Mouse (Mus musculus) central nervous system, embryonic 18 days (tissue): Measurements from ENCODE around the gene Qprt. TPM values are rescaled to one million over a fixed set of nuclear protein-coding genes. Genes with fewer than 3 reads are reported as not detected.

Source experiments
- polyA plus RNA-seq: library from polyadenylated mRNA; depleted of rRNA; stranded (reverse); fragments of >200 nt; gene quantifications from 2 replicates; pipeline ENCODE4 v1.2.3, GENCODE M21; 2012; rRNA removed

Gene Qprt
- 0.63 and 1.0 TPM in 2 replicates for polyA plus RNA-seq

GRCm38 (mm10) chr7:127121911-127122270 is at the start of gene Qprt:
Gene Qprt (minus strand): TSS chr7:127122226.

DNA sequence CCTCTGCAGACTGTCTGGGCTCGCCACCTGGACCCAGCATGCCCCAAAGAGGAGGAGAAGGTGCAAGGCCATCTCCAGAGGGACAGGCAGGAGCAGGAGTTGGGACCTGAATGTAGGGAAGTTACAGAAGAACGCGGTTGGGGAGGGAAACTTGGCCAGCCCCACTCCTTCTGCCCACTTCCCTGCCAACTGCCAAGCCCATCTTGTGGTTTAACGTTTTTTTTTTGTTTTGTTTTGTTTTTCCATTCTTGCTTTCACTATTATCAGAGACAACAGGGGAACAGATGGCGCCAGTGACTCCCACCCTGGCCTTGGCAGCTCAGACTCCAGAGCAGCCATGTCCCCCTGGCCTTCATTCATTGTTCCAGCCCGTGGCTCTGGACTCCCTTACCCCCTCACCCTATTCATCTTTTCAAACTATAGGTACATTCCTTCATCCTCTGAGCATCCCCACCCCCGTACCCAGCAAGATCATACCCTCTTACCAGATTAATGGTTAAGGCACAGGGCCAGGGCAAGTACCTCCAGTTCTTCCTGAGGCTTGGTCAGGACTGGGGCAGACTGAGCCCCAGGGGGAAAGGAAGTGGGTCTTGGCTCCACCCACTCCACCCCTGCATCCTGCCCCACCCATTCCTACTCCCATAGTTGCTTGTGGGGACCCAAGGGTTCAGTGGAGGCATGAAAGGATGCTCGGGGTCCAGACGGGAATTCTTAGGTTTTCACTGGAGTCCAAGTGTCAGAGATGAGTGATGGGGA is 15.4 kb upstream of the Qprt start, which contains the start of gene Spn:
Spn (minus strand) TSS at position 562 of the 756 bp plus-strand sequence.

GRCm38 (mm10) chr7:127091114-127091896 is 30.7 kb downstream of the Qprt start, which contains the start of gene AI467606:
Gene AI467606 (plus strand): TSS chr7:127091359.

DNA sequence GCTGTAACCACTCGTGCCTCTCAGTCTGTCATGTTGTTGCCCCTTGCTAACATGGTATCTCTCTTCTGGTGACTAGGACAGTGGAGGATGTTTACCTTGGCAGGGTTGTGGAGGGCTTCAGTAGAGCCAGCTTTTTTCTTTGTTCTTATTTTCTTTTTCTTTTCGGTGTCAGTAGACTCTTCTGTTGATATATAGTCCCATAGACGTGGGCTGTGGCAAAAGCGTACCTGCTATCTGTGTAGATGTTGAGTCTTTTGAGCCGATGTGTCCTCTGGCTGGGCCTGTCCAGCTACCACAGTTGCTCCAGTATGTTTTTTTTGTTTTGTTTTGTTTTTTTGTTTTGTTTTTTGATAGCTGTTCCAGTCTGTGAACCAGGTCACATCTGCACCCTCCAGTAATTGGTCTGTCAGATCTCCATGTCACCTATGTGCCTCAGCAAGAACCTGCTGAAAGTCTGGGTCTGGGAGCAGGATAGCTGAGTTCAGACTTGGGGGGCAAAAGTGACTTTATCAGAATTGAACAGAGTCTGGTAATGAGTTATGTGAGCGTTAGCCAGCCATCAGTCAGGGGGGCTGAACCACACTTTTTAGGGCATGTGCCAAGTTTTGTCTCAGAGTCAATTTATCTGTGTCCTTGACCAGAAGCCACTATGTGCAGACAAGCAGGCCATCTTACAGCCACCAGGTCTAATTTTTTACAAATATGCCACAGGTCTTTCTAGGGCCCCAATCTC is 34.6 kb downstream of the Qprt start, which contains the start of gene Zg16:
Zg16 (minus strand) TSS at position 51 of the 733 bp plus-strand sequence.

Other genes starting within 250 kb of the Qprt start
- gene Taok2, start 237.5 kb downstream of the Qprt start, polyA plus RNA-seq = 99.8 and 102 TPM in 2 replicates
- 31.6 and 32.1 TPM in 2 replicates for gene Tmem219, start 199.3 kb downstream of the Qprt start, polyA plus RNA-seq
- 109 and 134 TPM in 2 replicates for gene Kctd13, start 193.3 kb downstream of the Qprt start, polyA plus RNA-seq
- gene Asphd1, start 172.6 kb downstream of the Qprt start, polyA plus RNA-seq = 29.9 TPM in 2 replicates
- gene Sez6l2, start 171.7 kb downstream of the Qprt start, polyA plus RNA-seq = 94.9 and 108 TPM in 2 replicates
- 150 and 151 TPM in 2 replicates for gene Cdipt, start 146.3 kb downstream of the Qprt start, polyA plus RNA-seq
- gene Cdiptos, start 146.1 kb downstream of the Qprt start, polyA plus RNA-seq = 0.73 and 1.1 TPM in 2 replicates
- gene Mvp, start 107.6 kb downstream of the Qprt start, polyA plus RNA-seq = 4.1 and 4.6 TPM in 2 replicates
- gene Pagr1b, start 105.7 kb downstream of the Qprt start, polyA plus RNA-seq = 0.98 and 1.4 TPM in 2 replicates
- gene Pagr1a, start 104.9 kb downstream of the Qprt start, polyA plus RNA-seq = 9.1 and 18.9 TPM in 2 replicates
- gene Gm42742, start 101.1 kb downstream of the Qprt start, polyA plus RNA-seq = 90.1 and 95.0 TPM in 2 replicates
- 122 and 134 TPM in 2 replicates for gene Prrt2, start 101.0 kb downstream of the Qprt start, polyA plus RNA-seq
- gene Maz, start 95.2 kb downstream of the Qprt start, polyA plus RNA-seq = 223 and 252 TPM in 2 replicates
- gene Kif22, start 79.8 kb downstream of the Qprt start, polyA plus RNA-seq = 12.1 and 14.6 TPM in 2 replicates
- gene Zg16, start 34.9 kb downstream of the Qprt start, polyA plus RNA-seq = 0.20 TPM in 1 of 2 replicates, not detected in the other
- gene AI467606, start 30.9 kb downstream of the Qprt start, polyA plus RNA-seq = 1.6 and 1.7 TPM in 2 replicates
- 0.06 and 0.08 TPM in 2 replicates for gene Spn, start 15.6 kb upstream of the Qprt start, polyA plus RNA-seq
- 112 and 116 TPM in 2 replicates for gene Cd2bp2, start 73.8 kb upstream of the Qprt start, polyA plus RNA-seq
- gene Tbc1d10b, start 86.2 kb upstream of the Qprt start, polyA plus RNA-seq = 57.6 and 57.8 TPM in 2 replicates
- 1.7 and 214 TPM in 2 replicates for gene Mylpf, start 86.7 kb upstream of the Qprt start, polyA plus RNA-seq
- gene Zfp553, start 110.8 kb upstream of the Qprt start, polyA plus RNA-seq = 26.0 and 27.8 TPM in 2 replicates
- 14.8 and 15.4 TPM in 2 replicates for gene Sept1, start 110.9 kb upstream of the Qprt start, polyA plus RNA-seq
- 96.1 and 100 TPM in 2 replicates for gene Zfp771, start 122.0 kb upstream of the Qprt start, polyA plus RNA-seq
- 87.3 and 95.0 TPM in 2 replicates for gene Dctpp1, start 138.5 kb upstream of the Qprt start, polyA plus RNA-seq
- 28.4 and 29.9 TPM in 2 replicates for gene Sephs2, start 151.8 kb upstream of the Qprt start, polyA plus RNA-seq
- 0.47 and 0.57 TPM in 2 replicates for gene Itgal, start 174.0 kb upstream of the Qprt start, polyA plus RNA-seq
- gene Zfp768, start 223.4 kb upstream of the Qprt start, polyA plus RNA-seq = 26.9 and 27.0 TPM in 2 replicates